Mouse (Mus musculus): Measurements from ENCODE around the gene Cend1. TPM values are rescaled to one million over a fixed set of nuclear protein-coding genes. Genes with fewer than 3 reads are reported as not detected.

Cend1 gene
- polyA plus RNA-seq, 1 experiment from 2014 or later: 3.4 TPM

DNA sequence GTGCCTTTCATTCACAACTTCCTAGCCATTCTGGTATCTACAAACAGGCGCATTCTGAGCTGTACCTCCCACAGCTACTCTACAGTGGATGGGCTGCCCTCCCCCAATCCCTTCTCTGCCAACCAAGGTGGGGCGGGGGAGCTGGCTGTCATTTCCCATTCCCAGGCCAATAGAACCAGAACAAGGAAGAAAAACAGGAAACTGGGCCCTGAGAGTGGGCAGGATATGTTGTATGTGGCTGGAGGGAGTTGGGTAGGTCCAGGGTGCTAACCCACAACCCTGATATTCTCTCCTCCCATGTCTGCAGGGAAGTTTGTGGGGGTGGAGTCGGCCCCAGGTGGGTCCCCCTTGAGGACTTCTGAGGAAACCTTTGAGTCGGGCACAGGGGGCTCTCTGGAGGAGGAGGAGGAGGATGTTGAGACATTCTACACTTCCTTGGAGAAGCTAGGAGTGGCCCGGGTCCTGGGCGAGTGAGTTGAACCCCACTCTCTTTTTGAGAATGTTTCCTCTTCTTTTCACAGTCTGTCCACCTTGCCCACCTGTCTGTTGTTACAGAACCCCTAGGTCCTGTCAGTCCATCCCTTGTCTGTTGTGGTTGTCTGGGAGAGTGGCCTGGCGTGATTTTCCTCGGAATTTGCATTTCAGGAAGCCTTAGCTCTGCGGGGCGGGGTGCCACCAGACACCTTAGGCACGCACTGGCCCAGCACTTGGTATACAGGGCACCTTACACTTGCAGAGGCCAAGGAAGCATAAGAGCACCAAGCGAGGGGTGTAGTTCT, 34.7 kb upstream of the Cend1 start:
- 37% methylated on average over 12 of the region's 12 CpGs for whole genome bisulfite sequencing
- H3K9ac ChIP-seq: 0 out of 2 replicates have a peak overlapping the region, but pooled peaks have one; percentile 21
- H3K4me2 ChIP-seq: peak overlapping the region; percentile 49
- no peak for ATAC-seq (replicated peaks; ENCODE audit: low FRiP score)
- peaks cover 90% of the 10 kb centered on the region for H3K4me1 ChIP-seq
- peak overlapping the region; percentile 24 for H3K4me3 ChIP-seq (replicated peaks)
- no peaks in the 10 kb centered on the region for H3K9me3 ChIP-seq (replicated peaks)
- peaks cover 8% of the 10 kb centered on the region; the same call in 1 of the 2 replicates for H3K36me3 ChIP-seq
- peak overlapping the region; percentile 45; the same call in 1 of the 2 replicates for H3K27ac ChIP-seq
- peaks cover 60% of the 10 kb centered on the region for H3K27me3 ChIP-seq

DNA sequence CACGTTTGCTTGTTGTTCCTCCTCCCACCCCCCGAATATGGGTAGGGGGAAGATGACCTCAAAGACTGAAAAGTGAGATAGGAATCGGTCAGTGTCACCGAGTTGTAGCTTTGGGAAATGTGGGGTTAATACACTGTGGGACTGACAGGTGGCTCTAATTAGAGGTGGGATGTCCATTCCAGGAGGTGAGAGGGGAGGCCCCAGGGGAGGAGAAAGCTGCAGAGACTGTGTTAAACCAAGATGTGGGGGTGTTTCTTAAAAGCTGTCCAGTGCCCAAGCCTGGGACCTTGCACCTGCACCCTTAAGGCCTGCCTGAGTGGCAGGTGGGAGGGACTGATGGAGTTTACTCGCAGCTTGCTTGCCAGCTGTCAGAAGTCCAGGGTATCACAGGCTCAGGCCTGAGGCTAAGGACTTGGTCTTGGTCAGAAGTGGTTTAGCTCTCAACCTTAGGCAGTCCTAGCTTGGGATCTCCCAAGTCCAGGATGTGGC, 33.1 kb upstream of the Cend1 start:
- Histone ChIP-seq H3K9me3 (replicated peaks) (no peaks in the 10 kb centered on the region), H3K9ac (peak overlapping the region; percentile 46; the same call in 1 of the 2 replicates), H3K4me3 (replicated peaks) (peak overlapping the region; percentile 56), H3K4me2 (peak overlapping the region; percentile 97), H3K27me3 (peaks cover 60% of the 10 kb centered on the region), H3K27ac (no peak overlapping the region), H3K4me1 (peaks cover 81% of the 10 kb centered on the region), H3K36me3 (peaks cover 17% of the 10 kb centered on the region)
- ATAC-seq (replicated peaks; ENCODE audit: low FRiP score): no peak
- 11% methylated on average over 5 of the region's 5 CpGs for WGBS

DNA sequence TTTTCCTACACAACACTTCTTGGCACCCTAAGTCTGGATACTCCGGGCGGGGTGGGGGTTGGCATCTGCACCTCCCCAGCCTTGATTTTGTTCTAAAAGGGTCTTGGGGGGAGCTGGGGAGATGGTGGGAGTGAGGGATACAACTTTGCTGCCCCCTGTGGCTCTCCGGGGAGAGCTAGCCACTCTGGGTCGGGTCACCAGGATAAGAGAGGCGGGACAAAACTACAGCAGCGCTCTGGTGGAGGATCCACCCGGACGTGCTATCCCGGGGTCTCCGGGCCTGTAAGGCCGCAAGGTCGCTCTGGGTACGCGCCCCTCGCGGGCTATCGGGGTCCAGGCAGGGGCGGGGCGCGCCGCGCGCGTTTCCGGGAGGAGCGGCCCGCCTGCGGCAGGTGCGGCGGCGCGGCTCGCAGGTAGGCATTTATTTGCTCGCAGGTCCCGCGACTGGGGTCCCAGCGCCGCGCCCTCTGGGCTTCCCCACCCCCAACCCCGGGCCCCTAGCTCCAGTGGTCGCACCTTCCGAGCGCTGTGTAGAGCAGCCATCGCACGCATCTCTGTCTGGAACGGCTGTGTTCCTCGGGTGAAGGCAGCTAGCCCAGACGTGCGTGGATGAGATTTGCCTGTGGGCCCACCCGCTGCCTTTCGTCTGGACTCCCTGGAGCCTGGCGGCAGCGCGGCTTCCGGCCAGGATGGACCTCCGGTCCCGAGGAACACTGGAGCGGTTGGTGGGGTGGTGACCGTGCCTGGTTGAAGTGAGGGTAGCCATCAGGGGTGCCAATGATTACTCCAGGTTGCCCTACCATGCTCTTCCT, 32.4 kb upstream of the Cend1 start:
- 2% methylated on average over 57 of the region's 59 CpGs for WGBS
- Histone ChIP-seq H3K4me1 (peaks cover 78% of the 10 kb centered on the region), H3K9me3 (replicated peaks) (no peaks in the 10 kb centered on the region), H3K9ac (peak overlapping the region; percentile 46), H3K27ac (no peak overlapping the region), H3K27me3 (peaks cover 60% of the 10 kb centered on the region), H3K36me3 (peaks cover 17% of the 10 kb centered on the region), H3K4me3 (replicated peaks) (peak overlapping the region; percentile 56), H3K4me2 (peak overlapping the region; percentile 97)
- ATAC-seq (replicated peaks; ENCODE audit: low FRiP score): no peak

DNA sequence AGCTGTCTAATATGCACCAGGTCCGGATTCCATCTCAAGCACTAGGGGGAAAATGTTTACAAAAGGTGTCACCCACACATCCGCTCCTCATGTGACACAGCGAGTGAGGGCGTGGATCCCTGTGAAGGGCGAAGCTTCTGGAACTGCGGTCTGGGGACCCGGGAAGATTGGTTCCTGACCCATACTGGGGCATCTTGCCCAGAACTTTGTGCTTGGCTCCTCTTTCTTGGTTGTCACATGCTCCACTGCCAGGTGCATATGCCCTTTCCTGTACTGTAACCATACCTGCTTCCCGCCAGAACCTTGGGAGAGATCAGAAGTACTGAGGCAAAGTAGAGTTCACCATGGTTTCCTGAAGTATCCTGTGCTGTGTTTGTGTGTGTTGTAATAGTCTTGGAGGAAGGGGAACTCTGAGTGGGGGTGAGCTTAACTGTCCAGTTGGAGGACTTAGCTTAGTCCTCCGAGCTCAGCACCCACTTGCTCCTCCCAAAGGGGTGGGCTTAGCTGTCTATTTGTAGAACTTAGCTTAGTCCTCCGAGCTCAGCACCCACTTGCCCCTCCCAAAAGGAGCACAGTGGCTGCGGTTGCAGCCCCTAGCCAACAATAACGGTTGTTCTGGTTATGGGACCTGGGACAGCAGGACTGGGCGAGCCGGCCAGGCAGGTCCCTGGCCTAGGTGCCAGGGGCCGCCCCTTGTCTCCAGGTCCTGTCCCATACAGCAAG, 31.3 kb upstream of the Cend1 start, which contains the start of gene Cracr2b:
Gene Cracr2b (plus strand): TSS at position 704 of the 723 bp plus-strand sequence.
- Histone ChIP-seq H3K9me3 (replicated peaks) (no peaks in the 10 kb centered on the region), H3K9ac (peak within 1 kb of the TSS; percentile 46), H3K4me3 (replicated peaks) (peak within 1 kb of the TSS; percentile 56), H3K36me3 (peaks cover 17% of the 10 kb centered on the region), H3K27ac (no peak within 1 kb of the TSS), H3K4me2 (peak within 1 kb of the TSS; percentile 97), H3K27me3 (peaks cover 54% of the 10 kb centered on the region), H3K4me1 (peaks cover 80% of the 10 kb centered on the region)
- 72% methylated on average over 15 of the region's 15 CpGs for WGBS
- no peak for ATAC-seq (replicated peaks; ENCODE audit: low FRiP score)

DNA sequence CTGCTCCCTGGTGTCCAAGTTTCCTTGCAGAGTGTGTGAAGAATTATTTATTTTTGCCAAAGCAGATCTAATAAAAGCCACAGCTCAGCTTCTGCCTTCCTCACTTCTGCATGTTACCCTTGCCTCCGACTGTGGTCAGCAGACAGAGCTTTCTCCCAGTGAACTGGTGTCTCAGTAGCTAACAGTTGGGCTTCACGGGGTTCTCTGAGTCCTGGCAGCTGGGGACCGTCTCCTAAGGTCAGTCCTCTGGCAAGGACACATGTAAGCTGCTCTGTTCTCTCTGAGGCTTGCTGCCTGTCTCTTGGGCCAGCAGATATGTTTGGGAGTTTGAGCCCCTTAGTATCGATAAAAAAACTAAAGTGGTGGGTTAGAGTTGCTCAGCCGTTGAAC, 30.7 kb upstream of the Cend1 start:
- Histone ChIP-seq H3K9me3 (replicated peaks) (no peaks in the 10 kb centered on the region), H3K4me1 (peaks cover 78% of the 10 kb centered on the region), H3K4me3 (replicated peaks) (no peak overlapping the region), H3K36me3 (peaks cover 17% of the 10 kb centered on the region), H3K4me2 (no peak overlapping the region), H3K27ac (no peak overlapping the region), H3K27me3 (peaks cover 49% of the 10 kb centered on the region), H3K9ac (no peak overlapping the region)
- no peak for ATAC-seq (replicated peaks; ENCODE audit: low FRiP score)
- WGBS: 59% methylated on average over 5 of the region's 5 CpGs

DNA sequence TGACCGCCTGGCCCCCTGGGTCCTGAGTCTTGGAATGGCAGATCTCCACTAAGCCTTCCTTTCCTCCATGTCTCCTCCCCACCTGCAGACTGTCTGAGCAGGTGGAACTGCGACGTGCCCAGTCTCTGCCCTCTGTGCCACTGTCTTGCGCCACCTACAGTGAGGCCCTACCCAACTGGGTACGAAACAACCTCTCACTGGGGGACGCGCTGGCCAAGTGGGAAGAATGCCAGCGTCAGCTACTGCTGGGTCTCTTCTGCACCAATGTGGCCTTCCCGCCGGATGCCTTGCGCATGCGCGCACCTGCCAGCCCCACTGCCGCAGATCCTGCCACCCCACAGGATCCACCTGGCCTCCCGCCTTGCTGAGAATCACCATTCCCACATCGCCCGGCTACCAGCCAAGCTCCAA, 30.0 kb upstream of the Cend1 start:
- no peak overlapping the region for H3K4me2 ChIP-seq
- peaks cover 77% of the 10 kb centered on the region for H3K4me1 ChIP-seq
- no peak for ATAC-seq (replicated peaks; ENCODE audit: low FRiP score)
- no peaks in the 10 kb centered on the region for H3K9me3 ChIP-seq (replicated peaks)
- WGBS: 90% methylated on average over 17 of the region's 17 CpGs
- no peak overlapping the region for H3K9ac ChIP-seq
- H3K27me3 ChIP-seq: peaks cover 42% of the 10 kb centered on the region
- H3K36me3 ChIP-seq: peaks cover 17% of the 10 kb centered on the region
- no peak overlapping the region for H3K27ac ChIP-seq
- no peak overlapping the region for H3K4me3 ChIP-seq (replicated peaks)

DNA sequence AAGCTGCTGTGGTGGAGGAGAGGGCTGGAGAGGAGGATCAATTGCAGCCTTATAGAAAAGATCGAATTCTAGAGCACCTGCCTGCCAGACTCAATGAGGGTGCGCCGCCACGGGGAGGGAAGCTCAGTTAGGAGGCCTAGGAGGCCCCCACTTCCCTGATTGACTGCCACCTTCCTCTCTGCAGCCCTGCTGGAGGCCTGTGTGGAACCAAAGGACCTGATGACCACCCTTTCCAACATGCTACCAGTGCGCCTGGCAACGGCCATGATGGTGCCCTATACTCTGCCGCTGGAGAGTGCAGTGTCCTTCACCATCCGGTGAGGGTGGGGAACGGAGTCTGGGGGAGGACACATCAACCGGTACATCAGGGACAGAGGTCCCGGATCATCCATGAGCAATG, 29.4 kb upstream of the Cend1 start:
- H3K27ac ChIP-seq: no peak overlapping the region
- peaks cover 72% of the 10 kb centered on the region for H3K4me1 ChIP-seq
- H3K36me3 ChIP-seq: peaks cover 17% of the 10 kb centered on the region
- 92% methylated on average over 11 of the region's 11 CpGs for WGBS
- H3K27me3 ChIP-seq: peaks cover 35% of the 10 kb centered on the region
- H3K4me3 ChIP-seq (replicated peaks): no peak overlapping the region
- no peak for ATAC-seq (replicated peaks; ENCODE audit: low FRiP score)
- H3K9me3 ChIP-seq (replicated peaks): no peaks in the 10 kb centered on the region
- H3K9ac ChIP-seq: no peak overlapping the region
- H3K4me2 ChIP-seq: no peak overlapping the region

DNA sequence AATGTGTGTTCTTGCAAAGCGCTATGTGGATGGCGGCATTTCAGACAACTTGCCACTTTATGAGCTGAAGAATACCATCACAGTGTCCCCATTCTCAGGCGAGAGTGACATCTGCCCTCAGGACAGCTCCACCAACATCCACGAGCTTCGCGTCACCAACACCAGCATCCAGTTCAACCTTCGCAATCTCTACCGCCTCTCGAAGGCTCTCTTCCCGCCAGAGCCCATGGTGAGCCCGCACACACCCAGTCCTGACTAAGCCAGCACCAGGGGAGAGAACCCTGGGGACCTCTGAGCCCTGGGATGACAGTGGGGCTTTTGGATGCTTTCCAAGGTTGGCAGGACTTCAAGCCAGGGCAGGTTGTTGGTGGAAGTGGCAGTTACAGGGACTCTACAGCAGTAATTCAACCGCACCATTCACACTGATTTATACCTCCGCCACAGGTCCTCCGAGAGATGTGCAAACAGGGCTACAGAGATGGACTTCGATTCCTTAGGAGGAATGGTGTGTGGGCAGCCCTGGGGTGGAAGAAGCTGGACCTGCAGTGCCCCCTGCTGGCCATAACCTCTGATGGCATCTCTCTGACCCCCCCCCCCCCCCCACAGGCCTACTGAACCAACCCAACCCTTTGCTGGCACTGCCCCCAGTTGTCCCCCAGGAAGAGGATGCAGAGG, 28.8 kb upstream of the Cend1 start:
- H3K9ac ChIP-seq: no peak overlapping the region
- peaks cover 66% of the 10 kb centered on the region for H3K4me1 ChIP-seq
- H3K27ac ChIP-seq: no peak overlapping the region
- no peak overlapping the region for H3K4me2 ChIP-seq
- peaks cover 30% of the 10 kb centered on the region for H3K27me3 ChIP-seq
- no peak for ATAC-seq (replicated peaks; ENCODE audit: low FRiP score)
- H3K4me3 ChIP-seq (replicated peaks): no peak overlapping the region
- peaks cover 17% of the 10 kb centered on the region for H3K36me3 ChIP-seq
- 76% methylated on average over 15 of the region's 15 CpGs for WGBS
- H3K9me3 ChIP-seq (replicated peaks): no peaks in the 10 kb centered on the region

DNA sequence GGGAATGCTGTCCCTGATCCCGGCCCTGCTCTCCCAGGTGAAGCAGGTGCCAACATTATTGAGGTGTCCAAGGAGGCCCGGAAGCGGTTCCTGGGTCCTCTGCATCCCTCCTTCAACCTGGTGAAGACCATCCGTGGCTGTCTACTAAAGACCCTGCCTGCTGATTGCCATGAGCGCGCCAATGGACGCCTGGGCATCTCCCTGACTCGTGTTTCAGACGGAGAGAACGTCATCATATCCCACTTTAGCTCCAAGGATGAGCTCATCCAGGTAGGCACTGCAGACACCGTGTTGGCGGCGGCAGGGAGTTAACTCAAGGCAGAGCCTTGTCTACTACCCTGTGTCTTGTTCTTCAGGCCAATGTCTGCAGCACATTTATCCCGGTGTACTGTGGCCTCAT, 27.9 kb upstream of the Cend1 start:
- Histone ChIP-seq H3K27me3 (peaks cover 21% of the 10 kb centered on the region), H3K4me3 (replicated peaks) (no peak overlapping the region), H3K36me3 (peaks cover 20% of the 10 kb centered on the region), H3K9ac (no peak overlapping the region), H3K4me1 (peaks cover 58% of the 10 kb centered on the region), H3K27ac (no peak overlapping the region), H3K9me3 (replicated peaks) (no peaks in the 10 kb centered on the region), H3K4me2 (no peak overlapping the region)
- 94% methylated on average over 14 of the region's 14 CpGs for WGBS
- no peak for ATAC-seq (replicated peaks; ENCODE audit: low FRiP score)

DNA sequence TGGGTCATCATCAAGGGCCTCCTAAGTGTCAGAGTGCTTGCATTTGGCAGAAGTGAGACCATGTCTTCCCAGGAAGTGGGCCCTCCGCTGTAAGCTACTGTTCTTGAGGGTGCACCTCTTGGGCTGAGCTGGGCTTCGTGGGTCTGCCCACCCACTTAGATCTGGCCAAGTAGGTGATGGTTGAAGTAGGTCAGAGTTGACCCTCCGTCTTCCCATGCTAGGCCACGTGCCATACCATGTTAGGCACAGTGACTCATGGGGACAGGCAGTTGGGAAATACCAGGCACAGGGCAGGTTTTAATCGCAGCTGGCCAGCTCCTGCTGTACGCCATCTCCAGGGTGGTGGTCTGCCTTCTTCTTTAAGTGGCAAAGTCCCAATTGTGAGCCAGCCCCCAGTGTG, 27.4 kb upstream of the Cend1 start:
- no peaks in the 10 kb centered on the region for H3K9me3 ChIP-seq (replicated peaks)
- H3K4me2 ChIP-seq: peak overlapping the region; percentile 95; the same call in 1 of the 2 replicates
- H3K9ac ChIP-seq: 0 out of 2 replicates have a peak overlapping the region, but pooled peaks have one; percentile 1
- no peak overlapping the region for H3K27ac ChIP-seq
- ATAC-seq (replicated peaks; ENCODE audit: low FRiP score): no peak
- WGBS: 87% methylated on average over 6 of the region's 6 CpGs
- H3K4me3 ChIP-seq (replicated peaks): no peak overlapping the region
- peaks cover 53% of the 10 kb centered on the region for H3K4me1 ChIP-seq
- peaks cover 16% of the 10 kb centered on the region for H3K27me3 ChIP-seq
- H3K36me3 ChIP-seq: peaks cover 25% of the 10 kb centered on the region

DNA sequence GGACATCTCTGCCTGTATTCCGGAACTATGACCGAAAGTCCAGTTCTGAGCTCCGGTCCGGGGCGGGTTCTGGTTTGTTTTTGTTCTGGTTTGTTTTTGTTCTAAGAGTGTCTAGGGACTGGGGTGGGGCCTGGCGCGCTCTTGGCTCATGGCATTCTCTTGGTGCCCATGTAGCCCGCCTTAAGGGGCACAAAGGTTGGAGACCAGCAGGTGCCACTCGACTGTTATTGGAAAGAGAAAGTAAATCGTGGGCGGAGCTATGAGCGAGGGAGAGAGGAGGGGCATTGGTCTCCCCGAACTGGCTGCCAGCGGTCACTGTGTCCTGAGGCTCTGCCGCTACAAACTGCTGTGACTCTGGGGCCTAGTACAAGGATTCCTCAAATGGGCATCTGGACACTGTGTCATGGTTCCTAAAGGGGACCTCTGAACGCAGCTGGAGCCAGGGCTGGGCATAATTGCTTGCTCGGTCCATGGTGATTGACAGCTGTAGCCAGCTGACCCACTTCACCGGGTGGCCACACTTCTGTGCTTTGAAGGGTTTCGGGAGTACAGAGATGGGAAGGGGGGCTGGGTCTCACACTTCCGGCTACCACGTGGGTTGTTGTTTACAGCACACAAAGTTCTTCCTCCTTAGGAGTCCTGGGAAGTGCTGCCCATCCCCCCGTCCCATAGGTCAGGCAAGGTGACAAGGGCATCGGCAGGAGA, 26.5 kb upstream of the Cend1 start:
- H3K4me2 ChIP-seq: peak overlapping the region; percentile 95
- H3K9ac ChIP-seq: peak overlapping the region; percentile 70
- H3K36me3 ChIP-seq: peaks cover 34% of the 10 kb centered on the region
- ATAC-seq (replicated peaks; ENCODE audit: low FRiP score): peak; percentile 20
- peaks cover 43% of the 10 kb centered on the region for H3K4me1 ChIP-seq
- H3K4me3 ChIP-seq (replicated peaks): peak overlapping the region; percentile 81
- peak overlapping the region; percentile 88 for H3K27ac ChIP-seq
- no peaks in the 10 kb centered on the region for H3K9me3 ChIP-seq (replicated peaks)
- WGBS: under 1% methylated on average over 23 of the region's 23 CpGs
- H3K27me3 ChIP-seq: peaks cover 6% of the 10 kb centered on the region
